Mouse (Mus musculus) lung, adult 2 months (tissue): ENCODE data around the gene Rnf187. TPM values are rescaled to one million over a fixed set of nuclear protein-coding genes. Genes with fewer than 3 reads are reported as not detected.

Source experiments
- DNase-seq: peaks from one replicate; pipeline ENCODE4 v3.0.0; 2022
- H3K4me1 ChIP-seq: fragments of 200-500 bp; 2 replicates; pipeline ENCODE4 v1.6.1; 2011; ENCODE audit warnings: low read length; ENCODE audit not compliant: control insufficient read depth, insufficient read depth
- H3K4me3 ChIP-seq: fragments of 200-500 bp; replicated peaks from 2 replicates; pipeline ENCODE3; 2011; ENCODE audit warnings: low read depth, mild to moderate bottlenecking, control low read depth, low read length; ENCODE audit errors: extremely low read depth
- CTCF ChIP-seq: fragments of 200-500 bp; IDR thresholded peaks from 2 replicates; pipeline ENCODE4 v1.5.1; 2011; ENCODE audit warnings: mild to moderate bottlenecking, low read length, control low read depth; ENCODE audit not compliant: insufficient read depth
- POLR2A ChIP-seq: fragments of 200-500 bp; IDR thresholded peaks from 2 replicates; pipeline ENCODE4 v1.6.1; 2011; ENCODE audit warnings: low read depth, mild to moderate bottlenecking, control low read depth, low read length, borderline replicate concordance; ENCODE audit errors: extremely low read depth
- WGBS: fragments of 180-500 bp; shearing (Covaris S2); methylation state at CpG from one replicate; pipeline ENCODE4 v1.1.7; 2018; 5-methylcytosine and 5-hydroxymethylcytosine counted together
- polyA plus RNA-seq: library from polyadenylated mRNA; depleted of rRNA; stranded (reverse); fragments of >200 nt; gene quantifications from 2 replicates; pipeline ENCODE4 v1.2.3, GENCODE M21; 2012; rRNA removed

Gene Rnf187
- polyA plus RNA-seq, 1 experiment, result 190 TPM

- peaks cover 3% of the 10 kb centered on the region for H3K4me1 ChIP-seq
- WGBS, result 76% methylated on average over 1 of the region's 1 CpGs
- TF ChIP-seq CTCF, result no peak
- no peak for TF ChIP-seq POLR2A
Observed at GRCm38 (mm10) chr11:58913776-58914175, 24.9 kb downstream of the Rnf187 start.

GRCm38 (mm10) chr11:58904838-58905237 is 33.9 kb downstream of the Rnf187 start:
- TF ChIP-seq POLR2A, result no peak
- no peak for TF ChIP-seq CTCF
- DNase-seq, result no peak
- peaks cover 3% of the 10 kb centered on the region for H3K4me1 ChIP-seq
- 53% methylated on average over 6 of the region's 6 CpGs for WGBS
- H3K4me3 ChIP-seq, result no peak overlapping the region

More at GRCm38 (mm10) chr11:58913776-58914175, 24.9 kb downstream of the Rnf187 start:
- DNase-seq, result no peak
- no peak overlapping the region for H3K4me3 ChIP-seq

- no peak for DNase-seq
- TF ChIP-seq CTCF (no peak), POLR2A (no peak)
- H3K4me3 ChIP-seq, result peak overlapping the region; percentile 99
- under 1% methylated on average over 8 of the region's 8 CpGs for WGBS
- peaks cover 3% of the 10 kb centered on the region for H3K4me1 ChIP-seq
Observed at GRCm38 (mm10) chr11:58904410-58904718, 34.4 kb downstream of the Rnf187 start.

- Histone ChIP-seq H3K4me3 (peak within 1 kb of the TSS; percentile 99), H3K4me1 (peaks cover 3% of the 10 kb centered on the region)
- under 1% methylated on average over 40 of the region's 40 CpGs for WGBS
- TF ChIP-seq CTCF, result no peak
- peak; percentile 87 for TF ChIP-seq POLR2A
- DNase-seq, result peak; percentile 98
Observed at GRCm38 (mm10) chr11:58903511-58904409, 35.0 kb downstream of the Rnf187 start, which contains the start of gene Zfp39. Gene Zfp39 (minus strand): TSS chr11:58904225.

GRCm38 (mm10) chr11:58901080-58901479 is 37.6 kb downstream of the Rnf187 start:
- peaks cover 10% of the 10 kb centered on the region for H3K4me1 ChIP-seq
- TF ChIP-seq CTCF (no peak), POLR2A (no peak)
- H3K4me3 ChIP-seq, result no peak overlapping the region
- DNase-seq, result no peak

- Histone ChIP-seq H3K4me1 (peaks cover 7% of the 10 kb centered on the region), H3K4me3 (no peak overlapping the region)
- no peak for DNase-seq
- WGBS, result 54% methylated on average over 6 of the region's 6 CpGs
- TF ChIP-seq POLR2A (no peak), CTCF (no peak)
Observed at GRCm38 (mm10) chr11:58897485-58897884, 41.2 kb downstream of the Rnf187 start.

- peaks cover 7% of the 10 kb centered on the region for H3K4me1 ChIP-seq
- no peak for DNase-seq
- TF ChIP-seq POLR2A (no peak), CTCF (no peak)
- no peak overlapping the region for H3K4me3 ChIP-seq
- 78% methylated on average over 6 of the region's 6 CpGs for WGBS
Observed at GRCm38 (mm10) chr11:58894456-58894855, 44.3 kb downstream of the Rnf187 start.

- DNase-seq, result no peak
- 73% methylated on average over 10 of the region's 10 CpGs for WGBS
- no peak overlapping the region for H3K4me3 ChIP-seq
- no peaks in the 10 kb centered on the region for H3K4me1 ChIP-seq
- no peak for TF ChIP-seq CTCF
Observed at GRCm38 (mm10) chr11:58890511-58890910, 48.2 kb downstream of the Rnf187 start.

- 67% methylated on average over 8 of the region's 8 CpGs for WGBS
- no peak overlapping the region for H3K4me3 ChIP-seq
- TF ChIP-seq CTCF, result no peak
- TF ChIP-seq POLR2A, result no peak
- DNase-seq, result no peak
- no peaks in the 10 kb centered on the region for H3K4me1 ChIP-seq
Observed at GRCm38 (mm10) chr11:58883756-58884155, 55.0 kb downstream of the Rnf187 start.

Other genes with a start within 250 kb of the Rnf187 start
- not detected in 2 replicates for gene Olfr319, start 239.8 kb downstream of the Rnf187 start, polyA plus RNA-seq
- not detected in 2 replicates for gene Olfr318, start 214.9 kb downstream of the Rnf187 start, polyA plus RNA-seq
- gene Olfr317, start 199.7 kb downstream of the Rnf187 start, polyA plus RNA-seq, result not detected in 2 replicates
- gene Olfr316, start 186.2 kb downstream of the Rnf187 start, polyA plus RNA-seq, result not detected in 2 replicates
- not detected in 2 replicates for gene Olfr315, start 165.7 kb downstream of the Rnf187 start, polyA plus RNA-seq
- gene Olfr314, start 156.0 kb downstream of the Rnf187 start, polyA plus RNA-seq, result not detected in 2 replicates
- gene Fam183b, start 137.0 kb downstream of the Rnf187 start, polyA plus RNA-seq, result 10.7 and 18.1 TPM in 2 replicates
- not detected in 2 replicates for gene Olfr313, start 123.9 kb downstream of the Rnf187 start, polyA plus RNA-seq
- not detected in 2 replicates for gene Olfr312, start 109.7 kb downstream of the Rnf187 start, polyA plus RNA-seq
- not detected in 2 replicates for gene Olfr311, start 99.7 kb downstream of the Rnf187 start, polyA plus RNA-seq
- gene Gm12258, start 91.8 kb downstream of the Rnf187 start, polyA plus RNA-seq, result 2.8 and 4.0 TPM in 2 replicates
- gene 2810021J22Rik, start 71.7 kb downstream of the Rnf187 start, polyA plus RNA-seq, result 2.0 and 3.9 TPM in 2 replicates
- 1.2 and 1.4 TPM in 2 replicates for gene Zfp39, start 34.7 kb downstream of the Rnf187 start, polyA plus RNA-seq
- gene Btnl10, start 21.0 kb downstream of the Rnf187 start, polyA plus RNA-seq, result 0.04 TPM in 1 of 2 replicates, not detected in the other
- 0.62 and 2.4 TPM in 2 replicates for gene Hist3h2ba, start 10.0 kb upstream of the Rnf187 start, polyA plus RNA-seq
- 19.7 and 25.5 TPM in 2 replicates for gene Hist3h2a, start 15.8 kb upstream of the Rnf187 start, polyA plus RNA-seq
- gene Trim17, start 15.8 kb upstream of the Rnf187 start, polyA plus RNA-seq, result 0.97 and 1.1 TPM in 2 replicates
- gene Trim11, start 39.2 kb upstream of the Rnf187 start, polyA plus RNA-seq, result 31.4 and 38.3 TPM in 2 replicates
- 5.3 and 19.0 TPM in 2 replicates for gene Obscn, start 197.5 kb upstream of the Rnf187 start, polyA plus RNA-seq
- gene Iba57, start 224.8 kb upstream of the Rnf187 start, polyA plus RNA-seq, result 3.7 and 3.9 TPM in 2 replicates
- gene Gjc2, start 244.3 kb upstream of the Rnf187 start, polyA plus RNA-seq, result 1.7 and 3.5 TPM in 2 replicates